Mouse (Mus musculus): ENCODE measurements at regions not wholly inside any gene's neighbourhood (a gene's known extent, or its start where the extent isn't known, plus 50 kb on each side); places are given as distances from the start of the nearest gene placed in this dataset.

- H3K4me1 ChIP-seq (ENCODE audit: insufficient read depth): no peaks in the 10 kb centered on the region
- no peak for ATAC-seq
- no peak for TF ChIP-seq CTCF (IDR thresholded peaks at IDR 0.05; ENCODE audit: low read depth)
- DNase-seq: no peak
- H3K9me3 ChIP-seq (ENCODE audit: low read length): no peaks in the 10 kb centered on the region
- H3K4me2 ChIP-seq (ENCODE audit: low read depth): no peak overlapping the region
- H3K27me3 ChIP-seq (ENCODE audit: insufficient read depth, low read length): no peaks in the 10 kb centered on the region
- no peak overlapping the region for H3K9ac ChIP-seq
- no peak overlapping the region for H3K27ac ChIP-seq (ENCODE audit: low read depth, low read length)
- no peak overlapping the region for H3K4me3 ChIP-seq (ENCODE audit: low read depth, low read length)
- 72% methylated on average over 3 of the region's 3 CpGs for WGBS
- no peaks in the 10 kb centered on the region for H3K36me3 ChIP-seq (ENCODE audit: insufficient read depth)
Observed at GRCm38 (mm10) chr6:98872334-98872733, 529.8 kb upstream of the Gm765 start.

GRCm38 (mm10) chr6:98869772-98870171 lies 527.2 kb upstream of the Gm765 start:
- 56% methylated on average over 6 of the region's 6 CpGs for WGBS

GRCm38 (mm10) chr6:98864306-98864705 lies 521.8 kb upstream of the Gm765 start:
- no peak for ATAC-seq
- H3K4me1 ChIP-seq (ENCODE audit: insufficient read depth): no peaks in the 10 kb centered on the region
- no peak overlapping the region for H3K27ac ChIP-seq (ENCODE audit: low read depth, low read length)
- no peaks in the 10 kb centered on the region for H3K9me3 ChIP-seq (ENCODE audit: low read length)
- no peaks in the 10 kb centered on the region for H3K27me3 ChIP-seq (ENCODE audit: insufficient read depth, low read length)
- H3K36me3 ChIP-seq (ENCODE audit: insufficient read depth): no peaks in the 10 kb centered on the region
- no peak overlapping the region for H3K9ac ChIP-seq
- WGBS: 45% methylated on average over 2 of the region's 2 CpGs
- no peak overlapping the region for H3K4me3 ChIP-seq (ENCODE audit: low read depth, low read length)
- no peak for TF ChIP-seq CTCF (IDR thresholded peaks at IDR 0.05; ENCODE audit: low read depth)
- DNase-seq: peak; percentile 17
- H3K4me2 ChIP-seq (ENCODE audit: low read depth): no peak overlapping the region

More at GRCm38 (mm10) chr6:98869772-98870171, 527.2 kb upstream of the Gm765 start:
- no peak for TF ChIP-seq CTCF (IDR thresholded peaks at IDR 0.05; ENCODE audit: low read depth)
- H3K9ac ChIP-seq: no peak overlapping the region
- no peak; the same call in 1 of the 2 replicates for ATAC-seq
- H3K4me2 ChIP-seq (ENCODE audit: low read depth): no peak overlapping the region
- no peak for DNase-seq
- H3K27me3 ChIP-seq (ENCODE audit: insufficient read depth, low read length): no peaks in the 10 kb centered on the region
- H3K9me3 ChIP-seq (ENCODE audit: low read length): no peaks in the 10 kb centered on the region
- H3K36me3 ChIP-seq (ENCODE audit: insufficient read depth): no peaks in the 10 kb centered on the region
- H3K27ac ChIP-seq (ENCODE audit: low read depth, low read length): no peak overlapping the region
- no peak overlapping the region for H3K4me3 ChIP-seq (ENCODE audit: low read depth, low read length)
- H3K4me1 ChIP-seq (ENCODE audit: insufficient read depth): no peaks in the 10 kb centered on the region

- no peaks in the 10 kb centered on the region for H3K4me1 ChIP-seq (ENCODE audit: insufficient read depth)
- no peak for TF ChIP-seq CTCF (IDR thresholded peaks at IDR 0.05; ENCODE audit: low read depth)
- WGBS: 100% methylated on average over 1 of the region's 1 CpGs
- no peaks in the 10 kb centered on the region for H3K27me3 ChIP-seq (ENCODE audit: insufficient read depth, low read length)
- H3K36me3 ChIP-seq (ENCODE audit: insufficient read depth): no peaks in the 10 kb centered on the region
- H3K4me3 ChIP-seq (ENCODE audit: low read depth, low read length): no peak overlapping the region
- no peaks in the 10 kb centered on the region for H3K9me3 ChIP-seq (ENCODE audit: low read length)
- no peak overlapping the region for H3K9ac ChIP-seq
- DNase-seq (no peak), ATAC-seq (no peak)
- no peak overlapping the region for H3K4me2 ChIP-seq (ENCODE audit: low read depth)
- H3K27ac ChIP-seq (ENCODE audit: low read depth, low read length): no peak overlapping the region
Observed at GRCm38 (mm10) chr6:98855958-98856357, 513.4 kb upstream of the Gm765 start.

GRCm38 (mm10) chr6:98850906-98851305 lies 508.4 kb upstream of the Gm765 start:
- H3K27ac ChIP-seq (ENCODE audit: low read depth, low read length): no peak overlapping the region
- no peak overlapping the region for H3K4me2 ChIP-seq (ENCODE audit: low read depth)
- no peaks in the 10 kb centered on the region for H3K27me3 ChIP-seq (ENCODE audit: insufficient read depth, low read length)
- no peaks in the 10 kb centered on the region for H3K9me3 ChIP-seq (ENCODE audit: low read length)
- no peak overlapping the region for H3K4me3 ChIP-seq (ENCODE audit: low read depth, low read length)
- DNase-seq: peak; percentile 7
- H3K9ac ChIP-seq: no peak overlapping the region
- WGBS: 53% methylated on average over 2 of the region's 2 CpGs
- H3K36me3 ChIP-seq (ENCODE audit: insufficient read depth): no peaks in the 10 kb centered on the region
- TF ChIP-seq CTCF (IDR thresholded peaks at IDR 0.05; ENCODE audit: low read depth): no peak
- no peak for ATAC-seq
- no peaks in the 10 kb centered on the region for H3K4me1 ChIP-seq (ENCODE audit: insufficient read depth)

GRCm38 (mm10) chr6:98848835-98849234 lies 506.3 kb upstream of the Gm765 start:
- WGBS: 100% methylated on average over 1 of the region's 1 CpGs
- no peaks in the 10 kb centered on the region for H3K9me3 ChIP-seq (ENCODE audit: low read length)

GRCm38 (mm10) chr6:98846001-98846695 lies 503.6 kb upstream of the Gm765 start:
- no peaks in the 10 kb centered on the region for H3K36me3 ChIP-seq (ENCODE audit: insufficient read depth)
- no peak overlapping the region for H3K9ac ChIP-seq
- WGBS: 91% methylated on average over 5 of the region's 5 CpGs
- H3K27ac ChIP-seq (ENCODE audit: low read depth, low read length): no peak overlapping the region
- H3K4me2 ChIP-seq (ENCODE audit: low read depth): no peak overlapping the region
- H3K27me3 ChIP-seq (ENCODE audit: insufficient read depth, low read length): no peaks in the 10 kb centered on the region
- no peak overlapping the region for H3K4me3 ChIP-seq (ENCODE audit: low read depth, low read length)
- no peaks in the 10 kb centered on the region for H3K4me1 ChIP-seq (ENCODE audit: insufficient read depth)
- DNase-seq (no peak), ATAC-seq (no peak)
- TF ChIP-seq CTCF (IDR thresholded peaks at IDR 0.05; ENCODE audit: low read depth): no peak
- no peaks in the 10 kb centered on the region for H3K9me3 ChIP-seq (ENCODE audit: low read length)

More at GRCm38 (mm10) chr6:98848835-98849234, 506.3 kb upstream of the Gm765 start:
- H3K9ac ChIP-seq: no peak overlapping the region
- no peak overlapping the region for H3K4me3 ChIP-seq (ENCODE audit: low read depth, low read length)
- no peaks in the 10 kb centered on the region for H3K36me3 ChIP-seq (ENCODE audit: insufficient read depth)
- H3K27me3 ChIP-seq (ENCODE audit: insufficient read depth, low read length): no peaks in the 10 kb centered on the region
- H3K4me1 ChIP-seq (ENCODE audit: insufficient read depth): no peaks in the 10 kb centered on the region
- no peak for TF ChIP-seq CTCF (IDR thresholded peaks at IDR 0.05; ENCODE audit: low read depth)
- DNase-seq (no peak), ATAC-seq (no peak)
- no peak overlapping the region for H3K27ac ChIP-seq (ENCODE audit: low read depth, low read length)
- no peak overlapping the region for H3K4me2 ChIP-seq (ENCODE audit: low read depth)

All from forebrain, postnatal 0 days (tissue).